Mouse (Mus musculus): ENCODE results near the gene Fcgrt.
A peak's percentile ranks its signal among the peaks of the same experiment; 100 is the strongest.

Gene Fcgrt

GRCm38 (mm10) chr7:45079856-45080255 is 23.8 kb downstream of the Fcgrt start:
- DNase-seq = peak; percentile 94

GRCm38 (mm10) chr7:45078513-45078912 is 25.1 kb downstream of the Fcgrt start:
- peak; percentile 79 for DNase-seq

GRCm38 (mm10) chr7:45077829-45078228 is 25.8 kb downstream of the Fcgrt start:
- no peak for DNase-seq

- DNase-seq = no peak
These were observed 26.3 kb downstream of the Fcgrt start for GRCm38 (mm10) chr7:45077322-45077721.

GRCm38 (mm10) chr7:45076501-45076900 is 27.1 kb downstream of the Fcgrt start:
- no peak for DNase-seq

GRCm38 (mm10) chr7:45075405-45075804 is 28.2 kb downstream of the Fcgrt start:
- no peak for DNase-seq

- no peak for DNase-seq
These were observed 29.7 kb downstream of the Fcgrt start for GRCm38 (mm10) chr7:45073949-45074348.

GRCm38 (mm10) chr7:45073171-45073707 is 30.4 kb downstream of the Fcgrt start:
- DNase-seq = no peak

GRCm38 (mm10) chr7:45072230-45072629 is 31.4 kb downstream of the Fcgrt start:
- no peak for DNase-seq

GRCm38 (mm10) chr7:45069671-45070070 is 34.0 kb downstream of the Fcgrt start:
- no peak for DNase-seq

- peak; percentile 71 for DNase-seq
These were observed 35.7 kb downstream of the Fcgrt start for GRCm38 (mm10) chr7:45068000-45068318.

GRCm38 (mm10) chr7:45067190-45067999 is 36.3 kb downstream of the Fcgrt start:
- no peak for DNase-seq

- DNase-seq = peak; percentile 95
These were observed 41.3 kb downstream of the Fcgrt start, which contains the start of the genes Nosip and Prrg2 for GRCm38 (mm10) chr7:45062239-45062835. TSS of gene Nosip (plus strand) at chr7:45062429. TSS of gene Prrg2 (minus strand) at chr7:45062677.

- peak; percentile 46 for DNase-seq
These were observed 42.0 kb downstream of the Fcgrt start for GRCm38 (mm10) chr7:45061532-45062075.

GRCm38 (mm10) chr7:45060632-45061122 is 43.0 kb downstream of the Fcgrt start:
- no peak for DNase-seq

- no peak for DNase-seq
These were observed 44.8 kb downstream of the Fcgrt start for GRCm38 (mm10) chr7:45058607-45059571.

- no peak for DNase-seq
These were observed 46.7 kb downstream of the Fcgrt start for GRCm38 (mm10) chr7:45056972-45057348.

- no peak for DNase-seq
These were observed 47.2 kb downstream of the Fcgrt start for GRCm38 (mm10) chr7:45056329-45056971.

- DNase-seq = peak; percentile 97
These were observed 49.6 kb downstream of the Fcgrt start for GRCm38 (mm10) chr7:45053931-45054510.

- DNase-seq = peak; percentile 88
These were observed 50.3 kb downstream of the Fcgrt start for GRCm38 (mm10) chr7:45053117-45053930.

GRCm38 (mm10) chr7:45052862-45053116 is 50.9 kb downstream of the Fcgrt start, which contains the start of gene Prr12:
TSS of gene Prr12 (minus strand) at chr7:45052881.
- no peak for DNase-seq
